Mouse (Mus musculus) spleen, postnatal 10 days (tissue): ENCODE results near the gene Castor1.

Source experiments
- DNase-seq, 2 experiments: peaks; one replicate each; pipeline ENCODE4 v3.0.0; 2021 to 2022; ENCODE audit warnings: low spot score in 2 of 2

The Castor1 gene

DNA sequence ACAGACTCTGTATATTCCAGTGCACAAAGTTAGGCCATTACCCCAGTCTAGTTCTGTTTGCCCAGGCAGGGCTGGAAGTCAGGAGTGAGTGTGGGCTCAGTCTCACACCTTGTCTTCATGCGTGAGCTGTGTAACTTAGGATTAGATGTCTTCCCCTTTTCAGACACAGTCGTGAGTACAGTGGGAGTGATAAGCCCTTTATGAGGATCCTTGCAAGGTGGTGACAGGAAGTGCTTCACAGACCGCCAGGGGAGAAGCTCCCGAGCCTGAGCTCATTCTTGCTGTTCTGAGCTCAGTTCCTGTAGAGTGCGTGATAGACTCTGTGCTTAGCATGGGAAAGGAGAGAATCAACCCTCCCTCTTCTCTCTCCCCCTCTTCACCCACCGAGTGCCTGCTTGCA is 11.5 kb upstream of the Castor1 start:
- DNase-seq, result no peak

DNA sequence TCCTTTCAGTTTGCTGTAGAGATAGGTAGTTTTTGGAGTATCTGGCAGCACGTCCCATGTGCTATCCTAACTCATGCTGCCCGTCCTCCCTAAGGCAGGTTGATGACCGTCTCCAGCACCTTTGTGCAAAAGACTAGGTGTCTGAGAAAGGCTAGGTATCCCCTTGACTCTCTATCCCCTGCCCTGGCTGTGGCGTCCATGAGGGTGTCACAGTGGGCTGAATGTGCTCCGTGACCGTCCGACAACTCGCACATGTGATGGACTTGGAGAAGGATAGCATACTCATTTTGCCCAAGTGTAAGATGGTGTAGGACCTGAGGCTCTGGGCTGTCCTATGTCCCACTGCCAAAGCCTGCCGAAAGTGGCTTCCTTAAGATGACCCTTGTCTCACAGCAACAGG is 10.4 kb upstream of the Castor1 start:
- no peak for DNase-seq

DNA sequence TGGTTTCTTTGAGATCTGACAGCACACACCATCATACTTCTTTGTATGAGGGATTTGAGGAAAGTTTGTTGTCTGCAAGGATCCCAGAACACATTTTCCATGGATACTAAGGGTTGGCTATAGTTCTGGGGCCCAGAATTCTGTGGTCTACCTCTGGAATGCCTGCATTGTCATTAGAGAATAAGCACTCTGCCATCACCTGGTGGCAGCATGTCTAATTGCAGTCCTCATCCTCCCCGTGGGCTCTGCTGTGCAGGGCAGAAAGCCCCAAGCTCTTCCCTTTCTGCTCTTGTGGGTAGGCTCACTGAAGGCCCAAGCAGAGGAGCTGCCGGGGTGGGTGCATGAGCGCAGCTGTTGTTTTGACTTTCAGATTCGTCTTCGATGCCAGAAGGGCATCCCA is 8.5 kb upstream of the Castor1 start:
- no peak for DNase-seq

DNA sequence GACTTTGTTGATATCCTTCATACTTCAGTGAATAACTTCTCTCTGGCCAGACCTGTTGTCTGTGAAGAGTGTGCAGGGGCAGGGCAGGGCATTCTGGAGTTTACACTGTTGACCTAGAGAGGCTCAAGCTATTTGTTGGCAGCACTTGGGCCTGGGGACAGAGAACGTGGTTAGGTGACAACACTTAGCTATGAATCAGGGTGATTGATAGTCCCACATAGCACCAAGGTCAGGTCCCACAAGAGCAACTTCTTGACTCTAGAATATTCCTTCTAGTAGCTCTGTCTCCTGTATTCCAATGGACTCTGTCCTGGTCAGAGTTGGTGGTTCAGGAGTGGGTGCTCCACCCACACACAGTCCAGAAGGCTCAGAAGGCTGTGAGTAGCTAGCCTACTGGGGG is 7.2 kb upstream of the Castor1 start:
- no peak for DNase-seq

DNA sequence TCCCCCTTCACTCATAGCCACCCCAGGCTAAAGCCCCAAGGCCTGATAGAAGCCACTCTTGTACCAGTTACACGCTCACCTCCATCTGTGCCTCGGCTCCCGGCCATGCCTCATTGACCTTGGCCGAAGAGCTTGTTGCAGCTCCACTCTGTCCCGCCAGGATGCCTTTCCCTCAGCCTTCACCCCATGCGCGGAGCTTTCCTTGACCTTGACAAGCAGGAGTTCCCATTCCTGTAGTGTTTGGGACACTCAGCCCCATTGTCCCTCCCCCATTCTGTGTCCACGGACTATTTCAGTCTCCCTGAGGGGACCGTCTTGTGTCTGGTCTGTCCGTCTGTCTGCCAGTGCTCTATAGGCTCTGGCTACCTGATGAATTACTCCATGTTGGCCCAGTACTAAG is 4.9 kb upstream of the Castor1 start:
- DNase-seq, result no peak

DNA sequence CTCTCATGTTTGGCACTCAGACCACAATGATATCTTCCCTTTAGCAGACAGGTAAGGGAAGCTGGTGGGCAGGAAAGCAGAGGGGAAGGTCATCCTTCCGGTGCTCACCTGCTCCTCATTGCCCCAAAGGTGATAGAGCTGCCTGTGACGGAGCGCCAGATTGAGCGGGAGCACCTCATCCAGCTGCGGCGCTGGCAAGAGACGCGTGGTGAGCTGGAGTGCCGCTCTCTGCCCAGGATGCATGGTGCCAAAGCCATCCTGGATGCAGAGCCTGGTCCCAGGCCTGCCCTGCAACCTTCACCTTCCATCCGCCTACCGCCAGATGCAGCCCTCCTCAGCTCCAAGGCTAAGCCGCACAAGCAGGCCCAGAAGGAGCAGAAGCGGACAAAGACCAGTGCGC is 3.5 kb upstream of the Castor1 start:
- no peak for DNase-seq

DNA sequence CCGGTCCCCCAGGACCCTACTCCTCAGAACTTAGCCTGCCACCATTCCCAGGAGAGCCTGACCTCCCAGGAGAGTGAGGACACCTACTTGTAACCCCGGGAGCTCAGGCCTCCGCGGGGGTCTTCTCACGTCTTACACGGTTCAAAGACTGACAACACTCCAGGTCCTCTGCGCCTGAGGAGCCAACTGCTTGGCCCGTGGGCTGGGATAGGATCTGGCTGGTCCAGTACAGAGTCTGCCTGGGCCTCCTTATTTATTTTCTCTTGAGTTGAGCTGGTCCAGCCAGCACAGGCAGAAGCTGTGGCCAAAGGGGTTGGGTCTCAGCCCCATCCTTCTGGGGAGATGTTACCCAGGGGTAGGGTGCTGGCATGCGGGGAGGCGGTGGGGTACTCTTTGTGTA is 3.0 kb upstream of the Castor1 start:
- no peak for DNase-seq

DNA sequence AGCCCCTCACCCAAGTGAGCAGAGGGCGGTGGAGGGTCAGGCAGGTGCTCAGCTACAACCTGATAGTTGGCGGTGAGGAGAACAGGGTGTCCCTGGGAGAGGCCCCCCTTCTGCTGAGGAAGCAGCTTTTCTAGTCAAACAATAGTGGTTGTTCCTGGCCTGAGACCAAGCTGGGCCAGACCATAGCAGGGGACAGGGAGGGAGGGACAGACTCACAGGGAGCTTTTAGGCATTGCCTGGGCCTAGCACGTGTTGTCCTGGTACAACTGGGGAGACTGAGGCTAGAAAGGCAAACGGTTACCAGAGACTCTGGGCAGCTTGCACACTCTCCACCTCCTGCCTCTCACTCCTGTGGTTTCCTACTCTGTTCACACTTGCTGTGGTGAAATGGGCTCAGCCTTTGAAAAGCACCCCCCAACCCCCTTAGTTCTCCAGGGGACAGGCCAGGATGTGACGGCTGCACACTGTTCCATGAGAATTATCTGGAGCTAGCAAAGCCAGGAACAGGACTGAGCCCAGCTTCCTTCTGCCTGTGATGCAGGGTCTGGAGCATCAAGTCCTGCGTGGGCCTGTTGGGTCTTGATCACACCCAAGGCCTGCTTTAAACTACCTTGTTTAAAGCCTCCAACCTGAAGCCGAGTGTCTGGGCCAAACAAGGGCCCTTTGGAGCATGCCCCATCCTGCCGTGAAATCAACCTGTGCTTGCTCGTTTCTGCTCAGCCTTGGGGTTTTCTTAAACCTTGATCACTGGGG is 1.6 kb upstream of the Castor1 start:
- DNase-seq, result no peak

DNA sequence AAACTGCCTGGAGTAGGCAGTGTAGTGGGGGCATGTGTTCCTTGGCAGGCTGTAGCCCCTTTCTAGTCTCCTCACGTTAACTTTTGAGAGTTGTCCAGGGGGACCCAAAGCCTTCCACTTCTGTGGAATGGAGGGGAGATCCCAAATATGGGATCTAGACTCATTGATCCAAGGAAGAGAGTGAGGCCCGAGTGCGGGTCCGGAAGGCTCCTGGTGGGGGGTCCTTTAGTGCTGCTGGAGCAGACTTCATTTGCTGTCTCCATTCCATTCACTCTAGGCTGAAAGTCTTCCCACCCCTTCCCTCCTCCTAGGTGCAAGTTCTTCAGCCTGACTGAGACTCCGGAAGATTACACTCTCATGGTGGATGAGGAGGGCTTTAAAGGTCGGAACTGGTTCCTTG is 612 bp downstream of the Castor1 start:
- DNase-seq, result no peak

DNA sequence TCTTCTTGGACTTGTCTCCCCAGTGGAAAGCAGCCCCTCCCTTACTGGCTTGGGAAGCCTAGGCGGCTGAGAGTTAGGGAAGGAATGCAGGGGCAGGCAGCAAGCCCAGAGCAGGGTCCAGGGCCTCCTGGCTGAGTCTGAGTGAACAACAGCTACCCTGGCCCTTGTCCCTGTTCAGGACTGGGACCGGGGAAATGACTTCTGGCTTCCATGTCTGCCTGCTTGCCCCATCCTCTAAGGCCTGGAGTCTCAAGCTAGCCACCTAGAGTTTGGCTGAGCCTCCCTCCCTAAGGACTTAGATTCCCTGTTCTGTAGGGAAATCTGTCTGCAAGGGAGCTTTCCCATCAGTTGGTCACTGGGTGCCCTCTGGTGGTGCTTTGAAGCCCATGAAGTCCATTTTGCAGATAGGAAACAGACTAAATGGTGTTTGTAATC is 1.3 kb downstream of the Castor1 start:
- DNase-seq, result peak in 1 of 2 experiments; percentile 62

DNA sequence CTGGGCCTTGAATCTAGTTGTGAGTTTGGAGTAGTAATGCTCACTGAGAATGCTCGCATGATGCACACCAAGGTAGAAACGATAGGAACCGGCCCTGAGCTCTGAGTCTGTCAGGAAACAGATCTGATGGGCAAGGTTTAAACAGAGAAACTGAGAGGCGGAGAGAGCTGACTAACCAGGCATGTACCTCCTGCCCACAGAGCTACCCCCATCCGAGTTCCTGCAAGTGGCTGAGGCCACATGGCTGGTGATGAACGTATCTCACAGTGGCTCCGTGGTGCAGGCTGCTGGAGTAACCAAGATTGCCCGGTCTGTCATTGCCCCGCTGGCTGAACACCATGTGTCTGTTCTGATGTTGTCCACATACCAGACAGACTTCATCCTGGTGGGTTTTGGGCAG is 1.9 kb downstream of the Castor1 start:
- no peak for DNase-seq

DNA sequence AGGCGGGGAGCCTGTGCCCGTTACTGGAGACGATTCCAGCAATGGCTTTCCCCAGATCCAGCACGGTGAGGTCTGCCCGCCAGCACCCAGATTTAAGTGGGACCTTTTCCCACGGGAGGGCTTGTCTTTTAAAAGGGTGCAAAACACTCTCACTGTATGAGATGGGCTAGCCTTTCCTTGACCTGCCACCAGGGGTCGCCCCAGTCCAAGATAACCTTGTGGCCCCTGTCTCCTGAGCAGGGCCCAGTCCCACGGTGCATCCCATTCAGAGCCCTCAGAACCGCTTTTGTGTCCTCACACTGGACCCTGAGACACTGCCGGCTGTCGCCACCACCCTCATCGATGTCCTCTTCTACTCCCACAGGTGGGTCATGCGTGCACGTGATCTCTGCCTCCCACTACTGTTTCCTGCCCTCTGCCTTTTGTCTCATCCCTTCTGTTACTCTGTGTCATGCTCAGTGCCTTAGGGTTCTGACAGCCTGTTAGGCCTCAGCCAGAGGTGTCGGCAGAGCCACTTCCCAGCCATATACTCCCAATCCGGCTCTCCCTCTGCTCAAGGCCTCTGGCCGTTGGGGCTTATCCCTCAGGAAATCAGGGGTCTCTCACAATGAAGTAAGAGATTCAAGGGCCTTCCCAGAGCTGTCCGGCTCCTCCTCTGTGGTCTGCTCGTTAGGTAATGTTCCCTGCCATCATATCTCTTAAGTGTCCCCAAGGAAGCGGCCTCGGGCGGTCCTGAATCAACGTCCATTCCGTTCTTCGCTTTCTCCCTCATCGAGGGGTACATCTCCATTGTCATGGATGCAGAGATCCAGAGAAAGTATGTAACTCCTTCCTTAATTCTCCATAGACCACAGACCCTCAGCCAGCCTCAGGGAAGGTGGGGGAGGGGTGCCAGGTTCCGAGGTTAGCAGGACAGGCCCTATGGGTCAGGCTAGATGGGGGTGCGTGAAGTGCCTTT is 2.7 kb downstream of the Castor1 start:
- peak; percentile 91 to 94 for DNase-seq

DNA sequence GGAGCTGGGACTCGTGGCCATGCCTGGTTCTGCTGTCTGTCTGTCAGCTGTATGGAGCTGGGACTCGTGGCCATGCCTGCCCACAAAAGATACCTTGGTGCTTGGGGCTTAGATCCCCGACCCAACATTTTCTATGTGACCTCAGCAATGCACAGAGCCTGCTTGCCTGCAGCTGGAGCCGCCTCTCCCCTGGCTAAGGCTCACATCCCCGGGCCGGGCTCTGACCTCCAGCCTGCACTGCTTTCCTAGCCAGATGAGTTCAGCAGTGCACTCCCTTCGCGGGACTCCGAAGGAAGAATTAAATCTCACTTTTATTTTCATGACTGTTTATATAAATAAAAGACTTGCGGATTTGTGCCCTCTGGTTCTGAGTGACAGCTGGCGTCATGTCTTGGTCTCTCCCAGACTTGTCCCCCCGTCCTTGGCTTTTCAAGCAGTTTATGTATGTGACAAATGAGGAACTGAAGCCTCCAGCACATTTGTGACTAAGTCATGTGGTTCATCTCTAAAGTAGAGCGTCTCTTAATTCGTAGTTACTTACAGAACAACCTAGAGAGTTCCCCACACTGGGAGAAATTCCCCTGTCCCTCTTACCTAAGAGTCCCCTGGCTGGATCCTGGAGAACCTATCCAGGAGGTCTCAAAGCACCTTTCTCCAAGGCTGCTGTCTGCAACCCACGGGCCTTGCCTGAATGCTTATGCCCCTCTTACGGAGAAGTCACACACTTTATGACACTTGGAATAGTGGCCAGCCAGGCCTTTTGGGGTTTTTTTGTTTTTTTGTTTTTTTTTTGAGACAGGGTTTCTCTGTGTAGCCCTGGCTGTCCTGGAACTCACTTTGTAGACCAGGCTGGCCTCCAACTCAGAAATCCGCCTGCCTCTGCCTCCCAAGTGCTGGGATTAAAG is 4.3 kb downstream of the Castor1 start:
- DNase-seq, result no peak

DNA sequence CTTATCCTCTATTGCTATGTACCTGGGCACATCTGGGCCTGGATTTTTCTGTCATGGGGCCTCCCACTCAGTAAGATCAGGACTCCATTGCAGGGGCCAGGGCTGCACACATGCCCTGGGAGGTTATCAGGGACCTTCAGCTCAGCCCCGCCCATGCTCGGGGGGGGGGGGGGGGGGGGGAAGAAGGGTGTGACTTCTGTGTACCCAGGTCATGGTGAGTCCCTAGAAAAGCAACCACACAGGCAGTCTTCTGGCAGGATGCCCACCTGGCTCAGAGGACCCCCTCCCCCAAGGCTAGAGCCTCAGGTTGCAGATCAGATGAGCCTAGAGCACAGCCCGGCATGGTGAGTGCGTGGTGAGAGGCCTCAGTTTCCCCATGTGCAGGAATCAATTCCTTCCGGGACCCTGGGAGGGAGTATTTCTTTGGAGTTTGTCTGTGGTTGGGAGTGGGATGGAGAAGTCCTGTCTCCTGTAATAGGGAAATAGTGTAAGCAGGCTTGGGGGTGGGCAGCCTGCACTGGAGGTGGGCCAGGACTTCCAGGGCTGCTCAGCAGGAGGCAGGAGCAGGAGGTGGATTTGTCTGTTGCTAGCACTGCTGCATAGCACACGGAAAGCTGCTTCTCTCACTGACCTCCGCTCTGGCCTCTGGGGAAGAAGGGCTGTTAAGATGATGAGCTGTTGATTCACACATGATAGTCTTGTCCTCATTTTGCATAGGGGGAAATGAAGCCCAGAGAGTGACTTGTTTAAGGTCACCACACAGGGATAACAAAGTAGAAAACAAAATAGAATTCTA is 5.6 kb downstream of the Castor1 start:
- DNase-seq, result peak in 1 of 2 experiments; percentile 52

DNA sequence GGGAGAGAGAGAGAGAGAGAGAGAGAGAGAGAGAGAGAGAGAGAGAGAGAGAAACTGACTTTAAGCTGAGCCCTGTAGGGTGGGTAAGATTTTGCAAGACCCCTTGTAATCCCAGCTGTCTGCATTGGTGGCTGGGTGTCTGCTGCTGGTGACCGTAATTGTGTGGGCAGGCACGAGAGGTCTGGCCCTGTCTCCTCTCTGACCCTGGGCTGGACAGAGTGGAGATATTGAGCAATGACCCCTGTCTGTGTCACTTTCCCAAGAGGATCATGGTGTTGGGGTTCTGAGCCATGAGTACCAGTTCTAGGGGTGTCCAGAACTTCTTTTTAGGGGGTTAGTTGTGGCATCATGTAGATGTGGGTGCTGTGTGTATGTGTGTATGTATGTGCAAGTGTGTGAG is 6.2 kb downstream of the Castor1 start:
- no peak for DNase-seq

DNA sequence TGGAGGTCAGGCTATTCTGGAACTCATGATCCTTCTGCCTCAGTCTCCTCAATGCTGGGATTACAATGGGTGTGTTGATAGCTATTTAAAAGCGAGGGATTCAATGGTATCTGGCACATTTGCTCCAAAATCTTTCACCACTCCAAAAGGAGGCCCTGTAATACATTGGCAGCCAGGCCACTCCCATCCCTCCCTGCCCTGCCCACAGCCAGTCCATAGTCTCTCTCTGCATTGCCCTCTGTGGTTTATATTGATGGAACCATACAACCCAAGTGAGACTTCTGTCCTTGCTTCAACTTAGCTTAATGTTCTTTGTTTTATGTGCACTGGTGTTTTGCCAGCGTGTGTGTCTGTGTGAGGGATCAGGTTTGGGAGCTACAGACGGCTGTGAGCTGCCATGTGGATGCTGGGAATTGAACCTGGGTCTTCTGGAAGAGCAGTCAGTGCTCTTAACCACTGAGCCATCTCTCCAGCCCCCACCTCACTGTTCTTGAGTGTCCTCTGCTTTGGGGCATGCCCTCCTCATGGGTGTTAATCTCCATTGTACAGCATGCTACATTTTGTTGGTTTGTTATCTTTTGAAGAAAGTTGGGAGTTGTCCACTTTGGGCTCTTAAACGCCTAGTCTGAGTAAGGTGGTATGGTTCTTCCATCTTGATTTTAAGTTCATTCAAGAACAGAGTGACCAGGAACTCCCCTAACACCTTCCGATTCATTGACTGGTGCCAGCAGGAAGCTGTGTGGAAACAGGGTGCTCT is 8.7 kb downstream of the Castor1 start:
- no peak for DNase-seq

DNA sequence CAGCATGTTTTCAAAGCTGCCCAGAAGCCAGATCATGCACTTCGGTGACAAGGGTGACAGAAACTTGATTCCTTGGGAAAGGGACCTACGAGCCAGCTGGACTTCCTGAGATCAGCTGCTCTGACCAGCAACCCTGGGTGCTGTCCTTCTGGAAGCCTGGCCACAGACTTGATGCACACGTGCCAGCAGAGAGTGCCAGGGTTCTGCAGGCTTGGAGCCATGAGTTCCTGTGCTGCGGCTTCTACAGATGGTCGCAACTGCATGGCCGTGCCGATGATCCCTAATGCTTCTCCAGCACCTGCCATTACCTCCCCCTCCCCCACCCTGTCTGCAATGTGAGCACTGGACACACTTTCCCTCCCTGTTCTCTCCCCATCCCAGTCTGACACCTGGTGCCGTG is 10.4 kb downstream of the Castor1 start:
- no peak for DNase-seq

DNA sequence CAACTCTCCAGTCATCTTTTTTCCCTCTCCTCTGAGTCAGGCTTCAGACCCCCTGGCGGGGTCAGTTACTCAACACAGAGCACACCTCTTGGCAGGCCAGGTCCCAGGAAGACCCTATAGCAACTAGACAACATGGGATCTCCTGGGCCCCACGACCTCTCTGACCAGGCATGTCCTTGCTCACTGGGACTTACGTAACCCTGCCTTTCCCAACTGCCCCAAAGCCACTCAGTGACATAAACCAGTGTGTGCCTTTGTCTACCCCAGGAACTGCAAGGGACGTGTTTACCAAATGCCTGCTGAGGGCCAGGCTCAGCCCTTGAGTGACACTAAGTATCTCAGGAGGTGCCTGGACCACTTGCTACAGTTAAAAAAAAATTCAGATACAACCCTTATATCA is 11.8 kb downstream of the Castor1 start:
- DNase-seq, result no peak

DNA sequence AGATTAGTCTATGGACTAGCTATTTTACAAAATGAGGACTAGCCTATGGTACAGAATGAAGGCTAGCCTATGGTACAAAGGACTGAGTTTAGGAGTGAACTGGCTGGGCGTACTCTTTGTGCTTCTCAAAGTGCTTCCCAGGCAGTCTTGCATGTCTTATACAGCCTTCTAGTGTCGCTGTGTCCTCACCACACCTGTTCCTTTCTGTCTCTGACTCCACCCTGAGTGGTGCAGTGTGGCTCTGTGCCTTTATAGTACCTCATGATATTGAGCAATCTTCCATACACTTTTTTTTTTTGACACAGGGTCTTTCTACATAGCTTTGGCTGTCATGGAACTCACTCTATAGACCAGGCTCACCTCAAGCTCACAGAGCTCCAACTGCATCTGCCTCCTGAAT is 13.4 kb downstream of the Castor1 start:
- DNase-seq, result no peak

DNA sequence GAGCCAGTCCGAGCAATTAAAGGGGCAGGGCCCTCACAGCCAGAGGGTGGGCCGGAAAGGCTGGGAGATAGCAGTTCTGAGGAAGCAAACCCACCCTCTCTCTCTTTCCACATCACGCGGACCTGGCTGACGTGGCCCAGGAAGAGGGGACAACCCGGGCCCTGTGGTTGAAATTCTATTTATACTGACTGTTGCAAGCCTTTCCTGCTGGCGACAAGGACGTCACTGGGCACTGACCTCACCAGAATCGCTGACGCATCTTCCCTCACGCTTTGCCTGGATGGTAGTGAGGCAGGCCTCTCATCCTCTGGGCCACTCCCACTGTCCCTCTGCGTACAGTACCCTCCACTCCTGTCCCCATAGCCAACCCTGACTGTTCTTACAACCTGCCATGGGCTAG is 14.6 kb downstream of the Castor1 start:
- DNase-seq, result no peak
